Mouse (Mus musculus) heart, embryonic 16.5 days (tissue): ENCODE measurements around the gene Cst6. TPM values are rescaled to one million over a fixed set of nuclear protein-coding genes. Genes with fewer than 3 reads are reported as not detected.

ENCODE experiments used
- polyA plus RNA-seq: library from polyadenylated mRNA; unstranded; fragments of >200 nt; fragmentation: Nextera tagmentation; extraction: Ambion mirVana; gene quantifications from 2 replicates; pipeline ENCODE4 v1.2.1, GENCODE M21; 2015

The Cst6 gene
- polyA plus RNA-seq, 1 experiment from 2014 or later: 2.1 TPM

Other genes with a start within 250 kb of the Cst6 start
- 227 and 233 TPM in 2 replicates for gene Rab1b, start 242.5 kb downstream of the Cst6 start, polyA plus RNA-seq
- gene Klc2, start 231.0 kb downstream of the Cst6 start, polyA plus RNA-seq: 19.3 and 22.7 TPM in 2 replicates
- 15.5 and 18.0 TPM in 2 replicates for gene Pacs1, start 76.5 kb downstream of the Cst6 start, polyA plus RNA-seq
- gene Sf3b2, start 54.1 kb downstream of the Cst6 start, polyA plus RNA-seq: 210 and 211 TPM in 2 replicates
- 7.3 and 7.7 TPM in 2 replicates for gene Gal3st3, start 51.2 kb downstream of the Cst6 start, polyA plus RNA-seq
- gene Catsper1, start 13.8 kb downstream of the Cst6 start, polyA plus RNA-seq: not detected in 2 replicates
- gene Eif1ad, start 17.2 kb upstream of the Cst6 start, polyA plus RNA-seq: 44.5 and 45.2 TPM in 2 replicates
- gene Banf1, start 17.6 kb upstream of the Cst6 start, polyA plus RNA-seq: 441 and 465 TPM in 2 replicates
- gene Sart1, start 39.1 kb upstream of the Cst6 start, polyA plus RNA-seq: 49.6 and 54.7 TPM in 2 replicates
- 1.6 and 2.1 TPM in 2 replicates for gene Tsga10ip, start 53.0 kb upstream of the Cst6 start, polyA plus RNA-seq
- gene Drap1, start 75.4 kb upstream of the Cst6 start, polyA plus RNA-seq: 219 and 232 TPM in 2 replicates
- gene AI837181, start 75.6 kb upstream of the Cst6 start, polyA plus RNA-seq: 34.6 and 41.8 TPM in 2 replicates
- 0.16 TPM in 1 of 2 replicates, not detected in the other for gene Fosl1, start 98.0 kb upstream of the Cst6 start, polyA plus RNA-seq
- gene Ccdc85b, start 108.3 kb upstream of the Cst6 start, polyA plus RNA-seq: 7.6 and 8.0 TPM in 2 replicates
- gene Fibp, start 111.0 kb upstream of the Cst6 start, polyA plus RNA-seq: 108 TPM in 2 replicates
- 3.1 and 7.4 TPM in 2 replicates for gene Ctsw, start 118.9 kb upstream of the Cst6 start, polyA plus RNA-seq
- gene Efemp2, start 124.4 kb upstream of the Cst6 start, polyA plus RNA-seq: 62.7 and 76.1 TPM in 2 replicates
- gene Mus81, start 138.8 kb upstream of the Cst6 start, polyA plus RNA-seq: 50.1 and 52.9 TPM in 2 replicates
- gene Cfl1, start 140.9 kb upstream of the Cst6 start, polyA plus RNA-seq: 1,696 and 1,829 TPM in 2 replicates
- not detected in 2 replicates for gene 1700020D05Rik, start 154.2 kb upstream of the Cst6 start, polyA plus RNA-seq
- gene Snx32, start 161.0 kb upstream of the Cst6 start, polyA plus RNA-seq: 17.2 and 18.3 TPM in 2 replicates
- gene Ovol1, start 211.1 kb upstream of the Cst6 start, polyA plus RNA-seq: 0.54 and 0.61 TPM in 2 replicates
- gene Ap5b1, start 218.5 kb upstream of the Cst6 start, polyA plus RNA-seq: 3.8 and 4.0 TPM in 2 replicates